Mouse (Mus musculus): ENCODE results near the gene 2310022A10Rik. TPM values are rescaled to one million over a fixed set of nuclear protein-coding genes. Genes with fewer than 3 reads are reported as not detected.

The 2310022A10Rik gene
- total and polyA plus RNA-seq, 3 experiments = 7.2 to 30.7 (median 7.8) TPM

DNA sequence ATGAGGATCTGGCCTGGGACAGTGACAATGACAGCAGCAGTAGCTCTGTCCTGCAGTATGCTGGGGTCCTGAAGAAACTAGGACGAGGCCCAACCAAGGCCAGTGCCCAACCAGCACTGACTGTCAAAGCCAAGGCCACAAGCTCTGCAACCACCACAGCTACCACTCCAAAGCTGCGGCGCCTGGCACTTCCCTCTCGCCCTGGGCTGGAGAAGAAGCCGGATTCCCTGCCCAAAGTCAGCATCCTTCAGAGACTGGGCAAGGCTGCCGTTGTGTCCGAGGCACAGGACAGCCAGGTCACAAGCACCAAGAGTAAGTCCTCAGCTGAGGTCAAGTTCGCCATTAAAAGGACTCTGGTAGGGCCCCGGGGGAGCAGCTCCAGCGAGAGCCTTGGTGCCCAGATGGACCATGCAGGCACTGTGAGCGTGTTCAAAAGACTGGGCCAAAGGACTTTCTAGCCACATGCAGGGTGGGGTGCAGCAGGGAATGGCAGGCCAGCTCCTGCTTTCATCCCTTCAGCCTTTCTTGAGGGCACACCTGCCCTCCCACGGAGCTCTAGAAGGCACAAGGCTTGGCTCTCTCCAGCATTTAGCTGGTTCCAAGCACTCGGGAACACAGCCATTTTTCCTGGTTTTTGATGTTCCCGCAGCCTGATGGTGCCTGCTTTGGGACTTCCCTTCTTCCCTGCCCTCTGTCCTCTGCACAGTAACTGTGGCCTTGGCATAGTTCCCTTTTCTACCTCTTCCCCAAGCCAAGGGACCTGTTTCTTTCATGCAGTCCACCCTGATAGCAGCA lies 27.5 kb downstream of the 2310022A10Rik start:
- TF ChIP-seq HCFC1 (IDR thresholded peaks at IDR 0.05; ENCODE audit: low read depth, low read length) (no peak), MXI1 (IDR thresholded peaks at IDR 0.05; ENCODE audit: low read depth, low read length) (no peak), MEF2A (IDR thresholded peaks at IDR 0.05; ENCODE audit: borderline replicate concordance, low read depth, low read length) (no peak), EP300 (IDR thresholded peaks at IDR 0.05; ENCODE audit: low read length) (no peak), ZC3H11A (IDR thresholded peaks at IDR 0.05; ENCODE audit: low read depth, low read length) (no peak), SIN3A (IDR thresholded peaks at IDR 0.05; ENCODE audit: low read length) (no peak), TCF12 (IDR thresholded peaks at IDR 0.05; ENCODE audit: low read depth, low read length) (no peak), GABPA (IDR thresholded peaks at IDR 0.05; ENCODE audit: insufficient replicate concordance, low read depth, low read length) (no peak)
- dilution Hi-C loops (cut with MboI; ENCODE audit: extremely low pct_ligation_motif_present, extremely low pct_unique_long_range_greater_than_20kb, low sequenced_read_pairs) (no loop called here), in situ Hi-C loops (cut with MboI; ENCODE audit: low pct_ligation_motif_present, low pct_unique_long_range_greater_than_20kb, low sequenced_read_pairs) (no loop called here)
- Histone ChIP-seq H3K4me3 (replicated peaks in 1 of 3; ENCODE audit: low read depth in 2 of 3, low read length in 2 of 3, poor library complexity in 1 of 3) (no peak overlapping the region), H3K9ac (ENCODE audit: insufficient read depth, low read depth) (no peak overlapping the region), H3K9me3 (replicated peaks; ENCODE audit: low read length) (no peaks in the 10 kb centered on the region), H3K27ac (ENCODE audit: insufficient read depth, low read depth) (no peak overlapping the region), H3K36me3 (replicated peaks in 1 of 2; ENCODE audit: control insufficient read depth in 1 of 2, insufficient read depth in 1 of 2, low read length in 1 of 2) (peaks cover 75 to 91% of the 10 kb centered on the region in 2 experiments), H3K4me2 (ENCODE audit: insufficient read depth, low read depth, poor library complexity, severe bottlenecking) (no peak overlapping the region), H3K4me1 (ENCODE audit: control insufficient read depth in 1 of 2, insufficient read depth in 2 of 2) (peaks cover 3 to 22% of the 10 kb centered on the region in 2 experiments), H3K27me3 (replicated peaks) (no peaks in the 10 kb centered on the region), H3K79me2 (replicated peaks; ENCODE audit: control insufficient read depth, extremely low read depth, insufficient read depth, poor library complexity, severe bottlenecking) (no peaks in the 10 kb centered on the region)
- DNase-seq (ENCODE audit: extremely low read depth) = no peak

DNA sequence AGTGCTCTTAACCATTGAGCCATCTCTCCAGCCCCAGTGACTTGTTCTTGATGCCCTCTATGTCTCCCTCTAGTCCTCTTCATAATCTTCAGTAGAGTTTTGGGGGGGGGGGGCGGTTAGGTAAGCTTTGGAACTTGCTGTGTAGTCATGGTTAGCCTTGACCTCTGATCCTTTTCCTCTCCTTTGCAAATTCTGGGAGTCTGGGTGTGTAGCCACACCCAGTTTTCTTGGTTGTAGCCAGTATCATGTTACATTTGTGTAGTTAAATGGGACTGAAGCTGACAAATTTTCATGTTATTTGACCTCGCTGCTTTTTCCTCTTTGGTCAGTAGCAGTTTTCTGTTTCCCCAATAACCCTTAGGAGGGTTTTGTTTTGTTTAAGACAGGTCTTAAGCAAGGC lies 33.8 kb downstream of the 2310022A10Rik start:
- Histone ChIP-seq H3K27ac (ENCODE audit: insufficient read depth, low read depth) (no peak overlapping the region), H3K79me2 (replicated peaks; ENCODE audit: control insufficient read depth, extremely low read depth, insufficient read depth, poor library complexity, severe bottlenecking) (no peaks in the 10 kb centered on the region), H3K4me1 (ENCODE audit: control insufficient read depth in 1 of 2, insufficient read depth in 2 of 2) (peaks cover 0 to 3% of the 10 kb centered on the region in 2 experiments; a peak in 1 of 4 replicates), H3K27me3 (replicated peaks) (no peaks in the 10 kb centered on the region), H3K4me3 (replicated peaks in 1 of 3; ENCODE audit: low read depth in 2 of 3, low read length in 2 of 3, poor library complexity in 1 of 3) (no peak overlapping the region), H3K9me3 (replicated peaks; ENCODE audit: low read length) (no peaks in the 10 kb centered on the region), H3K4me2 (ENCODE audit: insufficient read depth, low read depth, poor library complexity, severe bottlenecking) (no peak overlapping the region), H3K9ac (ENCODE audit: insufficient read depth, low read depth) (no peak overlapping the region), H3K36me3 (replicated peaks in 1 of 2; ENCODE audit: control insufficient read depth in 1 of 2, insufficient read depth in 1 of 2, low read length in 1 of 2) (peaks cover 22 to 40% of the 10 kb centered on the region in 2 experiments)
- in situ Hi-C loops (cut with MboI; ENCODE audit: low pct_ligation_motif_present, low pct_unique_long_range_greater_than_20kb, low sequenced_read_pairs) = no loop called here
- no peak for DNase-seq (ENCODE audit: extremely low read depth)
- TF ChIP-seq E2F4 (IDR thresholded peaks at IDR 0.05; ENCODE audit: insufficient replicate concordance, low read depth, low read length) (no peak), TBP (conservative IDR thresholded peaks at IDR 0.05; ENCODE audit: low read depth, low read length) (no peak), ZNF384 (IDR thresholded peaks at IDR 0.05; ENCODE audit: low read depth, low read length) (no peak), NRF1 (IDR thresholded peaks at IDR 0.05; ENCODE audit: low read depth, low read length) (no peak), MXI1 (IDR thresholded peaks at IDR 0.05; ENCODE audit: low read depth, low read length) (no peak), USF1 (IDR thresholded peaks at IDR 0.05; ENCODE audit: low read depth, low read length) (no peak)
- dilution Hi-C loops (cut with MboI; ENCODE audit: extremely low pct_ligation_motif_present, extremely low pct_unique_long_range_greater_than_20kb, low sequenced_read_pairs) = no loop called here

Data from CH12.LX (cell line).